Mouse (Mus musculus) layer of hippocampus, adult 11-12 months (tissue): ENCODE measurements at regions not wholly inside any gene's neighbourhood (a gene's known extent, or its start where the extent isn't known, plus 50 kb on each side); places are given as distances from the start of the nearest gene placed in this dataset.

Source experiments
- DNase-seq: peaks from one replicate; pipeline ENCODE4 v3.0.0; 2022; ENCODE audit warnings: low spot score

DNA sequence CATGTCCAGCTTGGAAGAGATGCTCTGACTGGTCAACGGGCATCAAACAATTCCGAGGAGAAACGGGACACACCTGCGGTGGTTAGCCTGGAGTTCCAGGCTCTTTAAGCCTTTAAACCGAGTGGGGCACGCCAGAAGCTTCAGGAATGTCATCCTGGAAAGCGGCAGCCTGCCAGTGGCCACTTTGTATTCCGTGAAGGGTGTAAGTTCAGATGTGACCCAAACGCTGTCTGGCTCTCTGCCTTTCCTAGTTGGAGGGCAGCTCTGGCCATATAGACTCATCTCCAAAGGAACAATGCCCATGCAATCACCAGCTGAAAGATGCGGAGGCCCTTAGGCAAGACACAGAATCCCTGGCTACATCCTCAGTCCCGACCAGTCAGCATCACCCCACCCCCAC is 597.8 kb upstream of the Gm10131 start:
- DNase-seq = no peak

DNA sequence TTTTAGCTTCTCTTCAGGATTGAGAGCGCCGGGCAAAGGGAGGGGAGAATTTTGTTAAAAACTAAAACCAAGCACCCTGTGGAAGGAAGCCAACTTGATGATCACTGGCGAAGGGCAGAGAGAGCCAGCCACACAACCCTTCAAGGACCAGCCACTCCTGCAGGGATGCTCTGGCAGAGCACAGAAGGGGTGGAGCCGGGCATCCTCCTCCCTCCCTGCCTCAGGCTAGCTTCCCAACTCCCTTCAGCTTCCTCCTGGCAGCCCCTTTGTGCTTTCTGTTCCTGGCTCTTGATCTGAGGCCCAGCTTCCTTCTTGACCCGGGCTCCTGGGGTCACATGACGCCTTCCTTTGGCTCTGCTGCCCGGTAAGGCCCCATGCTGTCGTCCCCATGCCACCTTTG is 591.8 kb upstream of the Gm10131 start:
- DNase-seq = no peak

DNA sequence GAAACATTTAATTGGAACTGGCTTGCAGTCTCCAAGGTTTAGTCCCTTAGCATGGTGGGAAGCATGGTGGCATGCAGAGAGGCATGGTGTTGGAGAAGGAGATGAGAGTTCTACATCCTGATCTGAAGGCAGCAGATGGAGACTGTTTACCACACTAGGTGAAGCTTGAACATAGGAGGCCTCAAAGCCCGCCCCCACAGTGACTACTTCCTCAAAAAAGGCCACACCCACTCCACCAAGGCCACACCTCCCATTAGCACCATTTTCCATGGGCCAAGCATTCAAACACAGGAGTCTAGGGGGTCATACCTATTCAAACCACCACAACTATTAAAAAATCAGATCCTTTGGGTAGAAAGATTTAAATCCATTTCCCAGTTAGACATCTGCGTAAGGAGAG is 591.3 kb upstream of the Gm10131 start:
- DNase-seq = no peak

GRCm38 (mm10) chr8:34699015-34699414 is 587.5 kb upstream of the Gm10131 start:
- DNase-seq = no peak

DNA sequence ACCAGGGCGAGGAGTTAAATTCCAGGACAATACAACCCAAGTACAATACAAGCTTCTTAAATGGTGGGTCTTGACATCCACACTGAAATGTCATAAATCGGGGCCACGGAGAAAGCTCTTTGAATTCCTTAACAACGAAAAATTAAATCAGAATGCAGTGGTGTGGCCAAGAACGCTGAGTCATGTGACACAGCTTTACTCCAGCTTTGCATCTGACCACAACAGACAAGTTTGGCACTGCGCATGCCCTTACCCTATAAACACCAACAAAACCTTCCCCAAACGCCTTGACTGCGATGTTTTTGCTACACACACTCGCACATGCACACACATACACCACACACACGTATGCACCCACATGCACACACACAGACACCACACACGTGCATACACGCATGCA is 584.8 kb upstream of the Gm10131 start:
- DNase-seq = no peak

GRCm38 (mm10) chr8:34692606-34693005 is 581.1 kb upstream of the Gm10131 start:
- DNase-seq = no peak

- no peak for DNase-seq
Measured at GRCm38 (mm10) chr8:34691776-34692175, 580.2 kb upstream of the Gm10131 start.

DNA sequence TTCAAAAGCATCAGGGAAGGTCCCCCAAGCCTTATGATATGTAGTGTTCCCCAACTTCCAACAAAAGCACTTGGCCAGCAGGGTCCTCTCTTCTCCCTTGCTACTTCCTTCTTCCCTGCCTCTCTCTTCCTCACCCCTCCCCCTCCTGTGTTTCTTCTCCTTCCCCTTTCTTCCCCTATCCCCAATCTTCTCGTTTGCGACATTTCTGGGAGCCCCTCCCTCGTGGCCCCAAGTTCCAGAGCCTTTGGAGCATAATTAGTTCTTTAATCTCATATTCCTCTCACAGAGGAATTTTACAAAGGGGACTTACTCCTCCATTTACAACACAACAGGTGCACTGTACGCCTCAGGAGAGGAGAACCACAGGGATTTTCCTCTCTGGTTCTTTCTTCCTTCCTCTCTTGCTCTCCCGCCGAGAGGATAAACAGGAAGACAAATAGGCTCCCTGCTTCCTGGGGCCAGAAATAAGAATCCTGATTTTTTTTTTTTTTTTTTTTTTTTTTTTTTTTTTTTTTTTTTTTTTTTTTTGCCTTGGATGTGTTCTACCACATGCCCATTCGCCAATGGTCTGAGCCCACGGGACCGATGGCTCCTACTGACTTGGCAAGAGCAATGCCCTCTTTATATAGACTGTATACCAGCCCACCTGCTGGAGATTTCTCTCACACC is 578.4 kb upstream of the Gm10131 start:
- DNase-seq = no peak

DNA sequence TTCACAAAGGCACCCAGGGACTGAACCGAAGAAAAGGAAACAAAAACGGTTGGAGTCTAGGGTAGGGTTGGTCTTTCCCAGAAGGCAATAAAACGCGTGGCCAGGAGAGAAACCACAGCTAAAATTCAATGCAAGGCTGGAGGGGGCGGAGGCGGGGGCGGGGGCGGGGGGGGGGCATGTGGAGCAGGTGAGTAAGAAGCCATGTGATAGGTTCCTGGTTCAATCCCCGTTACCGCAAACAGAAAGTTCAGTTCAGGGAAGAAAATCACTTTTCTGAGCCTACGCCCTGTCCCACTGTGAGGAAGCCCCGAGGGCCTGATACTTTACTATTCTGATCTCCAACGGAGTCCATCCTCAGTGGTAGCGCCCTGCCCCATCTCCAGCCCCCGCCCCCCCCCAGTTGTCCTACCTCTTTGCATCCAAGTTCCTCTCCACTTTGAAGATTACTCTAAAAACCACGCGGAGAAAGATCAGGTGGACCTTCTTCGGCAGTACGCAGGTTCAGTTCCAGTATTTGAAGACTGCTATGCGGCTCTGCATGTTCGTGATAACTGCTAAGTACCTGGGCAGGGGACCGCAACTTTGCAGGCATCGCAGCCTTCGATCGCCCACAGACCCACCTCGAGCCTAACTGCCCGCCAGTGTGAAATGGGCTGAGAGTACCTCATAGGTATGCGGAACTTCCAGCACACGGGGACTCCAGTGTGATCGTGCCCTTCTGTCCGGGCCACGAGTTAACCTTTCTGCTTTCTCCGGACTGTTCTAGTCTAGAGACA is 577.7 kb upstream of the Gm10131 start:
- DNase-seq = no peak

DNA sequence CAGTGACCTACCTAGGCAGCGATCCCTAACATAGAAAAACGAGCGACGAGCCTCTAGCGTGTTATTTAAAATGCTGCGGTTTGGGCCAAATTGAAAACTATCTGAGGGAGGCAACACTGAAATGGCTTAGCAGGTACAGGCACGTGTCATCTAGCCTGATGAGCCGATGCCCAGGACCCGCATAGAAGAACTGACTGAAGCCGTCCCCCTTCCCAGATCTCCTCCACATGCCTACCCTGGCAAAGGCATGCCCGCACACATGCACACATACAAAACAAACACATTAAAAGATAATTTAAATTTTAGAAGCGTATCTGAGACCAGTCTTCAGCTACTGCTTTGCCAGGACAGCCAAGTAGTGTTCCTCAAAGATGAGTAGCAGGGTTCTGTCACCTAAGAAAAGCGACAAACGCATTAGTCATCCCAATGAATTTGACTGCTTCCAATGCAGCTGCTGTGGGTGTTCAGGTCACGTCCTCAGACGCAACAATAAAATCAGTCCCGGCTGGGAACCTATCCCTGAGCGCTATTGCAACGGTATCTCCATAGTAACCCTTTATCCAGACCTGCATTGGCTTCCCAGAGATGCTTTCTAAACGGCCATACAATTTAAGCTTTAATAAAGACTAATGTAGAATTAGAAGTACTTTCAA is 577.0 kb upstream of the Gm10131 start:
- DNase-seq = peak; percentile 22

DNA sequence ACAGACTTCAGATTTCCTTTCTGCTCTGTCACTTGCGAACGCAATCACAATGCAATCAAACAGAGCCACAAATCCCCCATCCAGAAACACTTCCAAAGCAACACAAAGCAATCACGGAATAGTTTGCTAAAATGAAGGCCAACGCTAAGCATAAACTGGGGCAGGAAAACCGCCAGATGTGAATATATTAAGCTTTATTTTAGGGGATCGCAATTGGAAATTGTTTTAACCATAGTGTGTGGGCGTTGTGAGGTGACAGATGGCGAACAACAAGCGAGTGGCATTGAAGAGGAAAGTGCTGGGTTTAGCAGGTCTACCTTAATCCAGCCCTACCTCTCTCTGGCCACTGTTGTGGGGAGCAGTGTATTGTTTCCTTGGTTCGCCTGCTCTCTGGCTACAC is 574.8 kb upstream of the Gm10131 start:
- peak; percentile 27 for DNase-seq

DNA sequence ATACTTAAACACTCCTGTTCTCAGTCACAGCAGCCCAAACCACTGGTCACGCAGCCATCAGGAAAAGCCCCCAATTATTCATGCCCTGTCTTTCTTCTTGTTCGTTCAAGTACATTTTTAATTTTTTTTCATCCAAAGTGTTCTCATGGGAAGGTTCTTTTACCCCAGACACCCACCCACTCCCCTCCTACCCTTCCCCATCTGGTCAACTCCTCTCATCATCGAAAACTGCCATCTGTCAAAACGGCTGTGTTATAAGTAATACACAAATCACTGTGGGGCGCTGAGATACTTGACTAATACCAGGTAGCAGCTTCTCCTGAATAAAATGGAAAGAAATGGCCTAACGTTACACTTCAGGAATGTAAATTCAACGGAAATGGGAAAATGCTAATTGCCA is 573.1 kb upstream of the Gm10131 start:
- DNase-seq = peak; percentile 72

DNA sequence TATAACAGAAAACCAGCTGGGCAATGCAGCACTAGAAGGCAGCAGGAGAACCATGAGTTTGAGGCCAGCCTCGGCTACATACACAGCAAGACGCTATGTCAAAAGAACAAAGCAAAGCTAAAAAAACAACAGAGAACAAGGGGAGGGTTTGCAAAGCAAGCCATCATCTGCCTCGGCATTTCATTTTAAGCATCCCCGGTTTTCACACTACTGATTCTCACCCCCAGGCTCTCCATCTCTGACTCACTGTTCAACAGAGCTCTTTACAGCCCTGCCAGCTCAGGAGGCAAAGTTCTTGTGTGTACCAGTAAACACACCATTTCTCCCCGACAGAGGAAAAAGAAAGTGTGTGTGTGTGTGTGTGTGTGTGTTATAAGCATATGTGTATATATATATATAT is 571.6 kb upstream of the Gm10131 start:
- peak; percentile 52 for DNase-seq

DNA sequence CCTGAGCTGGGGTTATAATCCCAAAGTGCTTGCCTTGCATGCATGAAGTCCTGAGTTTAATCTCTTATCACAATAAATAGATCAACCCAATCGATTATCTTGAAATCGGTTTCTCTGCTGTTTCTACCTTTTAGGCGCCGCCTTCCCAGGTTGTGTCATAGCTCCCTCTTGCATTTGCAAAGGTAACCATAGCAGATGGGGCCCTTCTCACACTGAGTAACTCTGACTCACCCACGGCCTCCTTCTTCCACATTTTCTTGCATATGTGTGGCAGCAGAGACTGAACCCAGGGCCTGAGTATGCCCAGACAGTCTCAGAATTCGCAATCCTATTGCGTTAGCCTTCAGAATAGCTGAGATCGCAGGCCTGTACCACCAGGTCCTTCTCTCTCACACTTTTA is 570.7 kb upstream of the Gm10131 start:
- DNase-seq = no peak

DNA sequence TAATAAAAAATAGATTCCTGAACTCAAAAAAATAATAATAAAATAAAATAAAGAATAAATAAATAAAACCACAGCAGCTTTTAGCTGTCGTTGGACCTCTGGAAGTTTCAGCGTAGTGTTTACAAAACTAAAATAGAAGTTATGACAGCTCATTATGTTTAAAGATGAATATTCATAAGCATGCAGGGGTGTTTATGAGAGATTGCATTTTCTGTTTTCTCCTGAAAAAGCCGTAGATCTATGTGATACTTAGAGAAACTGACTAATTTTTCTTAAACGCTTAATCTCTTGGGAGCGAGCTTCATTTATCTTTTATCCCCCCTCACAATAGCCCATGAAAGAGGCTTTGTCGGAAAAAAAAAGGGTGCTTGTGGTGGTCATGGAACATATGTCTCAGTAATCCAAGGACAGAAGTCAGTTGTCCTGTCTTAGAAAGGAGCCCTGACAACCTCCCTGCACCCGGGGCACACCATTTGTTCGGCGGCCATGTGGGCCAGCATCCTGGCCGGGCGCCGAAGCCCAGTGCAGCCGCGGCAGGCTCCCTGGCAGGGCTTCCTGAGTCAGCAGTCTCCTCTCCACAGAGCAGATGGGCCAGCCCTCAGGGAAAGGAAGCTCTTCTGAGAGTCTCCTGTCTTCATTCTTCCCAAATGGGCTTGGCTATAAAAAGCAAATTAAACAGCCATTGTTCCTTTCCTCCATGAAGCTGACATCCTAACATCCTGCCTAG is 568.2 kb upstream of the Gm10131 start:
- peak; percentile 50 for DNase-seq

DNA sequence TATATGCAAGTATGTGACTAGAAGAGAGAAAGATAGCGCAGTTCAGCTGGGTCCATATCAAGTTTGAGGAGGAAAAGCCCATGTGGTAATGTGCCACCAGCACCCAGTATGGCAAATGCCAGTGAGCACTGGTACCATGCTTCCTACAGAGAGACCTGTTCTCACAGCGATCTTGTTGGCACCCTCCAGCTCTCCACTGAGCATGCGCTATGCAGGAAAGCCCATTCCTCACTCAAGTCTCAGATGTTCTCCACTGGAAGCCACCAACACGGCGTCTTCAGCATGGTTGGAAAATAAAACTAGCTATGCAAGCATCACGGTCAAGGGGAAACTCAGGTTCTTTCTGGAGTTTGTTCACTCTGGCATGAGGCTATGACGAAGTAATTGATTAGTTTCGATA is 567.3 kb upstream of the Gm10131 start:
- no peak for DNase-seq

DNA sequence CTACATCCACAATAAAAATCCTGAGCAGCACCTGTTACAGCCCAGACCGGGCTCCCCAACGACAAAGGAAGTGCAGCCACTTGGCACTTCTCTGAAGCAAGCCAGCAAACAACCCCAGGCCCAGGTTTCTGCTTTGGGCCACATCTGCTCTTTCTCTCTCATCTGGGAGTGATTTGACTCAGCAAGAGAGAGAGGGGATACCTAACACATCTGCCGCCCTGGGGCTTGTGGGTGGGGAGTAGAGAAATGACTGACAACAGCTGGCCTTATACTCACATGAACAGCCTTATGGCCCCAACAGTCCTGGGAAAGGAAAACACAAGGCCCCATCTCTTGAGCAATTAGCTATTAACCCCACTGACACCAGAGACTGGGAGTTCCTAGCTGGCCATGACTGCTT is 560.2 kb upstream of the Gm10131 start:
- DNase-seq = no peak

DNA sequence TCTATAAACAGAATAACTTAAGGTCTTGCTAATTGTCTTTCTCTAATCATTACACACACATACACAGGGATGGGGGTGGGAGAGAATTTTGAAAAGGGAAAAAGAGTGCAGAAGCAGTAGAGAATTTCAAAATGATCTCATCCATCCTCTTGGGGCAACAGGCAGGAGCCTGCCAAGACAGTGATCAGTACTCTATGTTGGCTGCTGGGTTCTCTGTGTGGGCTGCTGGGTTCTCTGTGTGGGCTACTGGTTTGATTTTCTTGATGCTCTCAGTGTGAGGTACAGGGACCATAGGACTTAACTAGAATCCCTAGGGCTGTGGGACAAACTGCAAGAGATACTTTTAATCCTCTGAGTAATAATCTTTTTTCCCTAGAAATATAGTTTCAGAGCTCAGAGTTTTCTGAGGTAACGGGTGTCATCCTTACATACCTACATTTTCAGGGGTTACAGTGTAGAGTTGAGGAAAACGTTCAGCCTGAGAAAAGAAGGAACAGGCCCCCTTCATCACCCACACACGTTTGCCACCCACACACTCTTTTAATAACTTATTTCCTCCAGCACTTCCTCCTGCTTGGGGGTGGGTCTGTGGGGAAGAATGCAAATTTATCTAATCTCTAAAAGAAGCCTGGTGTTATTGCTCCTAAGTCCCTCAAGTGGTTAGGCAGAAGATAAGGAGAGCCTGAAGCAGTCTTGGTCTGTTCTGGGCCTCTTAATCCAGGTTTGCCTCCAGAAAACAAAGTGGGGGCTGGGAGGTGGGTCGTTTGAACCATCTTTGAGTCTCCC is 559.6 kb upstream of the Gm10131 start:
- DNase-seq = no peak

- DNase-seq = no peak
Measured at GRCm38 (mm10) chr8:34669146-34669545, 557.6 kb upstream of the Gm10131 start.

- DNase-seq = no peak
Measured at GRCm38 (mm10) chr8:34664429-34664828, 552.9 kb upstream of the Gm10131 start.

- no peak for DNase-seq
Measured at GRCm38 (mm10) chr8:34662532-34662931, 551.0 kb upstream of the Gm10131 start.

DNA sequence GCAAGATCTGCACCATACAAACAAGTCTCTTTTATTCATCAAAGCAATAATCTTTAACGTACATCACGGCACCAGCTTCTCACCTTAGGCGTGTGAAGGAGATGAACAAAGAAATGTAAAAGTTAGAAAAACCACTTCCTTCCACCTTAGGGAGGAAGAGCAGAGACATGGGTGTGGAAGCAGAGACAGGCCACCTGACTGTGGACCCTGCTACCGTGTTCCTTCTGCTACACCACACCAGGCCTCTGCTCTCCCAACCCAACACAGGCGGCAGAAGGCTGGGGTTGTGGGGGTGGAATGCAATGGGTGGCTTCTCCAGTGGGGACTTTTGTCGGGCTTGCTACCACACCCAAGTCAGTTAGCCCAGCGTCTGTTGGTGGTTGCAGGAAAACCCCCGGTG is 540.2 kb upstream of the Gm10131 start:
- no peak for DNase-seq
